Mouse (Mus musculus) heart, embryonic 16.5 days (tissue): ENCODE results near the gene Hmga1b. TPM values are rescaled to one million over a fixed set of nuclear protein-coding genes. Genes with fewer than 3 reads are reported as not detected.
"Not testable (repeated sequence)": the region's sequence is repeated elsewhere in the genome, so short reads cannot be mapped to it uniquely, and the experiment has no call there.

Experiments used
- ATAC-seq: fragments of 200-750 bp; cut with Nextera tagmentation; replicated peaks from 2 replicates; pipeline ENCODE4 v1.8.0; 2017; ENCODE audit warnings: moderate number of reproducible peaks; ENCODE audit not compliant: insufficient read depth, low FRiP score; ENCODE audit errors: extremely low read depth
- H3K27ac ChIP-seq: fragments of 300-500 bp; sonication (generic); 2 replicates; pipeline ENCODE4 v1.5.1; 2014; ENCODE audit warnings: mild to moderate bottlenecking, low read length, control low read depth, moderate library complexity
- H3K27me3 ChIP-seq: fragments of 300-500 bp; sonication (generic); 2 replicates; pipeline ENCODE4 v1.6.1; 2014; ENCODE audit warnings: low read length, mixed read lengths; ENCODE audit not compliant: control insufficient read depth, insufficient read depth
- H3K36me3 ChIP-seq: fragments of 300-500 bp; sonication (generic); 2 replicates; pipeline ENCODE4 v1.6.1; 2014; ENCODE audit not compliant: control insufficient read depth, insufficient read depth
- H3K4me1 ChIP-seq: fragments of 300-500 bp; sonication (generic); 2 replicates; pipeline ENCODE4 v1.6.1; 2014; ENCODE audit warnings: low read length, mixed read lengths; ENCODE audit not compliant: control insufficient read depth, insufficient read depth
- H3K4me2 ChIP-seq: fragments of 300-500 bp; sonication (generic); 2 replicates; pipeline ENCODE4 v1.6.1; 2014; ENCODE audit warnings: low read depth, mild to moderate bottlenecking, control low read depth, low read length
- H3K4me3 ChIP-seq: fragments of 300-500 bp; sonication (generic); 2 replicates; pipeline ENCODE4 v1.5.1; 2014; ENCODE audit warnings: mild to moderate bottlenecking, control low read depth, low read length
- H3K9ac ChIP-seq: fragments of 300-500 bp; sonication (generic); 2 replicates; pipeline ENCODE4 v1.6.1; 2014; ENCODE audit warnings: low read length, control low read depth
- H3K9me3 ChIP-seq: fragments of 300-500 bp; sonication (generic); replicated peaks from 2 replicates; pipeline ENCODE4 v1.6.1; 2016; ENCODE audit warnings: low read length; ENCODE audit not compliant: control insufficient read depth
- WGBS: fragments of 180-500 bp; shearing (Covaris S2); extraction: QIAGEN DNeasy Blood & Tissue Kit; methylation state at CpG from one replicate; pipeline ENCODE4 v1.1.7; 2014; 5-methylcytosine and 5-hydroxymethylcytosine counted together
- polyA plus RNA-seq: library from polyadenylated mRNA; unstranded; fragments of >200 nt; fragmentation: Nextera tagmentation; extraction: Ambion mirVana; gene quantifications from 2 replicates; pipeline ENCODE4 v1.2.1, GENCODE M21; 2015

The Hmga1b gene
- polyA plus RNA-seq, 1 experiment from 2014 or later, result 6.9 TPM

GRCm38 (mm10) chr11:120751606-120752005 lies 11.0 kb upstream of the Hmga1b start:
- no peak overlapping the region for H3K9ac ChIP-seq
- H3K9me3 ChIP-seq, result no peaks in the 10 kb centered on the region
- WGBS, result 58% methylated on average over 4 of the region's 4 CpGs
- no peaks in the 10 kb centered on the region for H3K4me1 ChIP-seq
- no peak for ATAC-seq
- no peaks in the 10 kb centered on the region for H3K36me3 ChIP-seq
- no peak overlapping the region for H3K27ac ChIP-seq
- no peaks in the 10 kb centered on the region for H3K27me3 ChIP-seq
- H3K4me2 ChIP-seq, result no peak overlapping the region
- H3K4me3 ChIP-seq, result no peak overlapping the region

- Histone ChIP-seq H3K27me3 (no peaks in the 10 kb centered on the region), H3K4me3 (no peak overlapping the region), H3K27ac (no peak overlapping the region), H3K4me1 (peaks cover 6% of the 10 kb centered on the region), H3K9ac (no peak overlapping the region), H3K4me2 (no peak overlapping the region), H3K36me3 (no peaks in the 10 kb centered on the region), H3K9me3 (peaks cover 25% of the 10 kb centered on the region)
- ATAC-seq, result no peak
- WGBS, result 74% methylated on average over 9 of the region's 9 CpGs
Measured at GRCm38 (mm10) chr11:120760236-120760635, 2.4 kb upstream of the Hmga1b start.

- Histone ChIP-seq H3K9me3 (peaks cover 22% of the 10 kb centered on the region), H3K4me2 (peak overlapping the region; percentile 49), H3K36me3 (no peaks in the 10 kb centered on the region), H3K27ac (no peak overlapping the region), H3K9ac (peak overlapping the region; percentile 62), H3K4me1 (peaks cover 6% of the 10 kb centered on the region), H3K4me3 (0 out of 2 replicates have a peak overlapping the region, but pooled peaks have one; percentile 6), H3K27me3 (0 out of 2 replicates have a peak, but pooled peaks cover 5% of the 10 kb centered on the region)
- WGBS, result 49% methylated on average over 14 of the region's 14 CpGs
- ATAC-seq, result peak; percentile 56; the same call in 1 of the 2 replicates
Measured at GRCm38 (mm10) chr11:120761811-120762671, 553 bp upstream of the Hmga1b start.

- H3K9me3 ChIP-seq, result peaks cover 13% of the 10 kb centered on the region
- 17% methylated on average over 1 of the region's 23 CpGs for WGBS
- H3K27ac ChIP-seq, H3K9ac ChIP-seq, ATAC-seq, H3K4me3 ChIP-seq, H3K36me3 ChIP-seq, H3K4me1 ChIP-seq, H3K27me3 ChIP-seq: not testable (repeated sequence)
- peak overlapping the region; percentile 49 for H3K4me2 ChIP-seq
Measured at GRCm38 (mm10) chr11:120763121-120763999, 766 bp downstream of the Hmga1b start.

GRCm38 (mm10) chr11:120767023-120767422 lies 4.4 kb downstream of the Hmga1b start:
- 40% methylated on average over 3 of the region's 7 CpGs for WGBS
- not testable (repeated sequence) for H3K27me3 ChIP-seq, ATAC-seq, H3K4me1 ChIP-seq, H3K36me3 ChIP-seq, H3K9ac ChIP-seq, H3K27ac ChIP-seq, H3K9me3 ChIP-seq, H3K4me2 ChIP-seq, H3K4me3 ChIP-seq

- WGBS, result 74% methylated on average over 1 of the region's 1 CpGs
- Histone ChIP-seq H3K27ac (no peak overlapping the region), H3K4me3 (no peak overlapping the region), H3K4me2 (no peak overlapping the region), H3K36me3 (no peaks in the 10 kb centered on the region), H3K27me3 (0 out of 2 replicates have a peak, but pooled peaks cover 5% of the 10 kb centered on the region), H3K4me1 (no peaks in the 10 kb centered on the region), H3K9me3 (no peaks in the 10 kb centered on the region), H3K9ac (no peak overlapping the region)
- ATAC-seq, result no peak
Measured at GRCm38 (mm10) chr11:120768206-120768605, 5.6 kb downstream of the Hmga1b start.

- peaks cover 3% of the 10 kb centered on the region; the same call in 1 of the 2 replicates for H3K4me1 ChIP-seq
- H3K36me3 ChIP-seq, result no peaks in the 10 kb centered on the region
- H3K4me2 ChIP-seq, result no peak overlapping the region
- H3K27ac ChIP-seq, result no peak overlapping the region
- no peak overlapping the region for H3K9ac ChIP-seq
- no peaks in the 10 kb centered on the region for H3K9me3 ChIP-seq
- no peak overlapping the region for H3K4me3 ChIP-seq
- no peaks in the 10 kb centered on the region for H3K27me3 ChIP-seq
- no peak for ATAC-seq
- 75% methylated on average over 3 of the region's 3 CpGs for WGBS
Measured at GRCm38 (mm10) chr11:120772749-120773148, 10.2 kb downstream of the Hmga1b start.

GRCm38 (mm10) chr11:120773463-120774190 lies 11.0 kb downstream of the Hmga1b start:
- 76% methylated on average over 7 of the region's 7 CpGs for WGBS
- H3K36me3 ChIP-seq, result no peaks in the 10 kb centered on the region

More at GRCm38 (mm10) chr11:120773463-120774190, 11.0 kb downstream of the Hmga1b start:
- no peak for ATAC-seq
- Histone ChIP-seq H3K4me2 (no peak overlapping the region), H3K4me3 (no peak overlapping the region), H3K9ac (no peak overlapping the region), H3K9me3 (no peaks in the 10 kb centered on the region), H3K27me3 (no peaks in the 10 kb centered on the region), H3K4me1 (peaks cover 3% of the 10 kb centered on the region; the same call in 1 of the 2 replicates), H3K27ac (no peak overlapping the region)
